Mouse (Mus musculus): Measurements from ENCODE around the gene Tigd4. TPM values are rescaled to one million over a fixed set of nuclear protein-coding genes. Genes with fewer than 3 reads are reported as not detected.
"Not testable (repeated sequence)": the region's sequence is repeated elsewhere in the genome, so short reads cannot be mapped to it uniquely, and the experiment has no call there.

The Tigd4 gene
- not detected in 2 replicates for polyA plus RNA-seq (2012; ENCODE audit: insufficient read depth, insufficient read length, missing spikeins)

DNA sequence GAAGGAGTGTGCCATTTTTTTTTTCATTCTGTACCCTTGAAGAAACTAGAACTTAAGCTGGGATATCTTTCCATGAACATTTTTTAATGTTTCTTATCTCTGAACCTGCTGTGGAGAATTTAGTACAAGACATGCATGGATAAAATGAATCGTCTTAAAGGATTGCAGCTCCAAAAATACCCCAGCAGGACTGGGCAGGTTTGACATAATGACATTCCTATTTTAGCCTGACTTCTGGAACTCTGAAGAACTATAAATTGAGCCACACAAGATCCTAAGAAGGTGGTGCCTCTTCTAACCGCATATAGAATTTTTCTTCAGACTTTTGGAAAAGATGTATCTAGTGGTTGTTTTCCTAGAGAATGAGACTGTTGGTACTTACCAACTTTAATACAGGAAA lies at the start of gene Tigd4:
TSS of gene Tigd4 (plus strand) at position 301 of the 400 bp plus-strand sequence.
- Histone ChIP-seq H3K4me1 (ENCODE audit: control insufficient read depth, insufficient read depth, low read length) (peaks cover 11% of the 10 kb centered on the region), H3K4me3 (ENCODE audit: insufficient read depth, low read length) (no peak within 1 kb of the TSS), H3K27ac (ENCODE audit: insufficient read depth, low read depth, low read length) (no peak within 1 kb of the TSS)
- TF ChIP-seq POLR2A (IDR thresholded peaks at IDR 0.05; ENCODE audit: borderline replicate concordance, low read depth, low read length): no peak
- no peak for TF ChIP-seq CTCF (IDR thresholded peaks at IDR 0.05; ENCODE audit: low read depth, low read length)

DNA sequence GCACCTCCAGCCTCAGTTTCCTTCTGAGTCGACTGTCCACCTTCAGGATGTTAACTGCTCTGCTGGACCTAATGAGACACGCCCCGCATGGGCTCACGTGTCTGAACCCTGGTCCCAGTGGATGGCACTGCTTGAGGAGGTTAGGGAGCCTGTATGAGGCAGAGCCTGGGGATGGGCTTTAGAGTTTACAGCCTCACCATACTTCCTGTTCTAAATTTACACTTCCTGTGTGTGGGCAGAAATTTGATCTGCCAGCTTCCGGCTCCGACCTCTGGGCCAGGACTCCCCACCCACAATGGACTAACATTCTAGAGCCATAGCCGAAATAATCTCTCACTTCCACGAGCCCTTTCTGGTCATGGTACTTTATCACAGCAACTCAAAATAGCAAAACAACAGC lies 46.2 kb upstream of the Tigd4 start:
- Histone ChIP-seq H3K27ac (ENCODE audit: insufficient read depth, low read depth, low read length) (peak overlapping the region; percentile 40), H3K4me1 (ENCODE audit: control insufficient read depth, insufficient read depth, low read length) (peaks cover 13% of the 10 kb centered on the region), H3K4me3 (ENCODE audit: insufficient read depth, low read length) (no peak overlapping the region)
- TF ChIP-seq POLR2A (IDR thresholded peaks at IDR 0.05; ENCODE audit: borderline replicate concordance, low read depth, low read length) (no peak), CTCF (IDR thresholded peaks at IDR 0.05; ENCODE audit: low read depth, low read length) (no peak)

- Histone ChIP-seq H3K4me3 (ENCODE audit: insufficient read depth, low read length) (no peak overlapping the region), H3K4me1 (ENCODE audit: control insufficient read depth, insufficient read depth, low read length) (peaks cover 22% of the 10 kb centered on the region)
- TF ChIP-seq POLR2A (IDR thresholded peaks at IDR 0.05; ENCODE audit: borderline replicate concordance, low read depth, low read length) (no peak), CTCF (IDR thresholded peaks at IDR 0.05; ENCODE audit: low read depth, low read length) (no peak)
Measured at GRCm38 (mm10) chr3:84555780-84556179, 37.6 kb upstream of the Tigd4 start.

GRCm38 (mm10) chr3:84558301-84558700 lies 35.1 kb upstream of the Tigd4 start:
- H3K27ac ChIP-seq (ENCODE audit: insufficient read depth, low read depth, low read length): no peak overlapping the region
- TF ChIP-seq CTCF (IDR thresholded peaks at IDR 0.05; ENCODE audit: low read depth, low read length) (no peak), POLR2A (IDR thresholded peaks at IDR 0.05; ENCODE audit: borderline replicate concordance, low read depth, low read length) (no peak)
- H3K4me1 ChIP-seq (ENCODE audit: control insufficient read depth, insufficient read depth, low read length): peaks cover 22% of the 10 kb centered on the region
- no peak overlapping the region for H3K4me3 ChIP-seq (ENCODE audit: insufficient read depth, low read length)

More at GRCm38 (mm10) chr3:84555780-84556179, 37.6 kb upstream of the Tigd4 start:
- no peak overlapping the region for H3K27ac ChIP-seq (ENCODE audit: insufficient read depth, low read depth, low read length)

- H3K4me3 ChIP-seq (ENCODE audit: insufficient read depth, low read length); H3K27ac ChIP-seq (ENCODE audit: insufficient read depth, low read depth, low read length): not testable (repeated sequence)
- H3K4me1 ChIP-seq (ENCODE audit: control insufficient read depth, insufficient read depth, low read length): peaks cover 20% of the 10 kb centered on the region
Measured at GRCm38 (mm10) chr3:84562911-84563310, 30.5 kb upstream of the Tigd4 start.

- H3K4me3 ChIP-seq (ENCODE audit: insufficient read depth, low read length): no peak overlapping the region
- peaks cover 16% of the 10 kb centered on the region for H3K4me1 ChIP-seq (ENCODE audit: control insufficient read depth, insufficient read depth, low read length)
- TF ChIP-seq CTCF (IDR thresholded peaks at IDR 0.05; ENCODE audit: low read depth, low read length) (no peak), POLR2A (IDR thresholded peaks at IDR 0.05; ENCODE audit: borderline replicate concordance, low read depth, low read length) (no peak)
- no peak overlapping the region for H3K27ac ChIP-seq (ENCODE audit: insufficient read depth, low read depth, low read length)
Measured at GRCm38 (mm10) chr3:84563415-84563814, 30.0 kb upstream of the Tigd4 start.

- Histone ChIP-seq H3K4me1 (ENCODE audit: control insufficient read depth, insufficient read depth, low read length) (peaks cover 20% of the 10 kb centered on the region), H3K27ac (ENCODE audit: insufficient read depth, low read depth, low read length) (no peak overlapping the region), H3K4me3 (ENCODE audit: insufficient read depth, low read length) (no peak overlapping the region)
- TF ChIP-seq CTCF (IDR thresholded peaks at IDR 0.05; ENCODE audit: low read depth, low read length) (no peak), POLR2A (IDR thresholded peaks at IDR 0.05; ENCODE audit: borderline replicate concordance, low read depth, low read length) (no peak)
Measured at GRCm38 (mm10) chr3:84568540-84568939, 24.8 kb upstream of the Tigd4 start.

DNA sequence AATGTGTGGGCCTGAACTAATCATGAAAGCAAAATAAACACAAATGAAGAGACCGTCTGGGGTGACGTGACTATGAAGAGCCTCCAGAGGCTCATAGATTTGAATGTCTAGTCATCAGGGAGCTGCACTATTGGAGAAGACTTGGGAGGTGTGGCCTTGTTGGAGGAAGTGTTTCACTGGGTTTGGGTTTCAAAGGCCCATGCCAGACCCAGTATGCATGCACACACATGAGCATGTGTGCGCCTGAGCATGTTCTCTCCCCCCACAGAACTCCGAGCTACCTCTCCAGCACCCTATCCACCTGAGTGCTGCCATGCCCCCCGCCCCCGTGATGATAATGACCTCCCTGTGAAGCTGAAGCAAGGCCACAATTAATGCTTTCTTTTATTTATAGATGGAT lies 23.8 kb upstream of the Tigd4 start:
- peak overlapping the region; percentile 59 for H3K27ac ChIP-seq (ENCODE audit: insufficient read depth, low read depth, low read length)

DNA sequence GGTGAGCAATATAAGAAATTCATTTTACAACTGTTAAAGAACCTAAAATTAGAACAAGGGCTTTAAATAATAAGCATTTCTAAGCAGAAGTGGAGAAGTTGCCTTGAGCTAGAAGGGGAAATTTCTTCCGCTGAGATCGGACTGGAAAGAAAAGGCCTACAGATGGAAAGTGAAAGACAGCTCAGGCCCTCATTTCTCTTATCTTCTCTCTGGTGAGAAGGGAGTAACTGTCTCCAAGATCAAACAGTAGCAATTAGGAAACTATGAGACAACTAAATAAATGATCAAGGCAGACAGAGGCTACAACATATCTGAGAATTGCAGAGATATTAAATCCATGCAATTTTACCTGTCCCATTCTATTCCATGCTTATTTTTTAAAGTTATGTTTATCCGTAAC lies 22.9 kb upstream of the Tigd4 start:
- Histone ChIP-seq H3K4me1 (ENCODE audit: control insufficient read depth, insufficient read depth, low read length) (peaks cover 21% of the 10 kb centered on the region), H3K4me3 (ENCODE audit: insufficient read depth, low read length) (no peak overlapping the region), H3K27ac (ENCODE audit: insufficient read depth, low read depth, low read length) (peak overlapping the region; percentile 61)
- TF ChIP-seq POLR2A (IDR thresholded peaks at IDR 0.05; ENCODE audit: borderline replicate concordance, low read depth, low read length): no peak
- no peak for TF ChIP-seq CTCF (IDR thresholded peaks at IDR 0.05; ENCODE audit: low read depth, low read length)

More for the DNA sequence above, 23.8 kb upstream of the Tigd4 start:
- TF ChIP-seq POLR2A (IDR thresholded peaks at IDR 0.05; ENCODE audit: borderline replicate concordance, low read depth, low read length) (no peak), CTCF (IDR thresholded peaks at IDR 0.05; ENCODE audit: low read depth, low read length) (no peak)
- Histone ChIP-seq H3K4me1 (ENCODE audit: control insufficient read depth, insufficient read depth, low read length) (peaks cover 21% of the 10 kb centered on the region), H3K4me3 (ENCODE audit: insufficient read depth, low read length) (no peak overlapping the region)

GRCm38 (mm10) chr3:84580716-84581115 lies 12.7 kb upstream of the Tigd4 start:
- no peak for TF ChIP-seq CTCF (IDR thresholded peaks at IDR 0.05; ENCODE audit: low read depth, low read length)
- TF ChIP-seq POLR2A (IDR thresholded peaks at IDR 0.05; ENCODE audit: borderline replicate concordance, low read depth, low read length): no peak
- Histone ChIP-seq H3K4me3 (ENCODE audit: insufficient read depth, low read length) (peak overlapping the region; percentile 9), H3K4me1 (ENCODE audit: control insufficient read depth, insufficient read depth, low read length) (peaks cover 22% of the 10 kb centered on the region), H3K27ac (ENCODE audit: insufficient read depth, low read depth, low read length) (no peak overlapping the region)

DNA sequence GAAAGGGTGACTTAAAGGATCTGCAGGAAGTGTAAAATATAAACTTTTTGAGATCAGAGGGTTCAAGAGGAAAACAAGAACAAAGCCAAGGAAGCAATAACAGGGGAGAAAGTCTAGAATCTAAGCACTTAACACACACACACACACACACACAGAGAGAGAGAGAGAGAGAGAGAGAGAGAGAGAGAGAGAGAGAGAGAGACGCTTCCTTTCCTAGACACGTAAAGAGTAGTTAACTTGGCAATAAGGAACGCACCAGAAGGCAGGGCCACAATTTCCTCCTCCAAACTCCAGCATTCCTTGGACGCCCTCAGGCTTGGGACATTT lies 11.7 kb upstream of the Tigd4 start:
- TF ChIP-seq POLR2A (IDR thresholded peaks at IDR 0.05; ENCODE audit: borderline replicate concordance, low read depth, low read length): no peak
- no peak for TF ChIP-seq CTCF (IDR thresholded peaks at IDR 0.05; ENCODE audit: low read depth, low read length)
- Histone ChIP-seq H3K4me1 (ENCODE audit: control insufficient read depth, insufficient read depth, low read length) (peaks cover 20% of the 10 kb centered on the region), H3K4me3 (ENCODE audit: insufficient read depth, low read length) (peak overlapping the region; percentile 89), H3K27ac (ENCODE audit: insufficient read depth, low read depth, low read length) (peak overlapping the region; percentile 69)
